Mouse (Mus musculus): ENCODE data around the gene Cited4. TPM values are rescaled to one million over a fixed set of nuclear protein-coding genes. Genes with fewer than 3 reads are reported as not detected.

Cited4 gene
- polyA plus RNA-seq, 2 experiments: 2.7 to 4.1 TPM

DNA sequence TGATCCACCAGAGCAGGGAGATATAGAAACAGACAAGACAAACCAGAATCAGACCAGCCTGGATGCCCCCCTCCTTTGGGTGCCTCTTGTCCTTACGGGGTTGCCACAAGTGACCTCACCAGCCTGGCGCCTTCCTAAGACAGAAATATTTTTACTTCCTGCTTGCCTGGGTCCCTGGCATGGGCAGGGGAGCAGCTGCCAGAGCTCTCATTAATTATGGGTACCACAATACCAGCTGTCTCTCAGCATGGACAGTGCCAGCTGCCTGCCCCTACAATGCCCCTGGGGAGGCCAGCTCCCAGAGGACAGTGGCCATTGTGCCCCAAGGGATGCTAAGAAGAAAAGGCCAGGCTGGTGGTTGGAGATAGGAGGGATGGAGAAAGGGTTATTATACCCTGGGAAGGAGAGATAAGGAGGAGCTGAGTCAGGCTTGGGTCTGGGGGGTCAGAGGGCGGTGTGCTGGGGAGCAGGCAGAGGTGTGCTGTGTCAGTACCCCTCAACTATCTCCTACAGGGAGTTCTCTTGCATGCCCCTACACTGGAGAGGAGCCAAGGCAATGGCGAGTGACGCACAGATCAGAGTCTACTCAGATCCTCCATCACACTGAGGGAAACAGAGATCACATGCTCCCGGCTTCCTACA lies 47.6 kb downstream of the Cited4 start:
- H3K27ac ChIP-seq (replicated peaks; ENCODE audit: low read depth, low read length): no peak overlapping the region
- 87% methylated on average over 6 of the region's 6 CpGs for WGBS
- peaks cover 7% of the 10 kb centered on the region for H3K4me1 ChIP-seq (ENCODE audit: control insufficient read depth, insufficient read depth, low read length)
- no peak for TF ChIP-seq POLR2A (IDR thresholded peaks at IDR 0.05; ENCODE audit: borderline replicate concordance, extremely low read depth, insufficient read depth, insufficient read length)
- H3K4me2 ChIP-seq (replicated peaks; ENCODE audit: low read depth, low read length, severe bottlenecking): no peak overlapping the region
- ATAC-seq (ENCODE audit: low FRiP score, low read depth): no peak
- no peak overlapping the region for H3K9ac ChIP-seq (ENCODE audit: low read depth, low read length, severe bottlenecking)
- H3K4me3 ChIP-seq (replicated peaks; ENCODE audit: low read length): no peak overlapping the region
- H3K27me3 ChIP-seq (ENCODE audit: control insufficient read depth, insufficient read depth, low read length): no peaks in the 10 kb centered on the region
- no peak for DNase-seq (ENCODE audit: low spot score)
- H3K9me3 ChIP-seq (ENCODE audit: control insufficient read depth, low read length): no peaks in the 10 kb centered on the region
- H3K36me3 ChIP-seq (ENCODE audit: control insufficient read depth, insufficient read depth, low read length): no peaks in the 10 kb centered on the region

DNA sequence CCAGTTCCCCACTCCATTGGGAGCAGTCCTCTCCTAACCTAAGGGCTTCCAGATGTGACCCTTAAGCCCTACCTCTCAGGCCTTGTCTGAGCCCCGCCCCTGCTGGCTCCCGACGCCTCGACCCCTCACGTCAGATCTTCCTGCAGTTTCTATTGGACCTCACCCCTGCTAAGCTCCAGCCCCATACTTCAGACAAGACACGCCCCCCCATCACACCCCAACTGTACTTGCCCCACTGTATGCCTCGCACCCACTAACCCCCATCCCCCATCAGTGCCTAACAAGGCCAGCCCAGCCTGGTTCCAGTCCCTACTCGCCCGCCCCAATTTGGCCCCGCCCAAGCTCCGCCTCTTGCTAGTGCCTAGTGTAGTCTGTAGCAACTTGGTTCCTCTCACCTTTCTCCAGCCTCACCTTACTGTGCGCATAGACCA lies 49.8 kb downstream of the Cited4 start:
- peak overlapping the region; percentile 50 for H3K9ac ChIP-seq (ENCODE audit: low read depth, low read length, severe bottlenecking)
- no peak for TF ChIP-seq POLR2A (IDR thresholded peaks at IDR 0.05; ENCODE audit: borderline replicate concordance, extremely low read depth, insufficient read depth, insufficient read length)
- H3K4me2 ChIP-seq (replicated peaks; ENCODE audit: low read depth, low read length, severe bottlenecking): peak overlapping the region; percentile 67
- peak; percentile 71 for DNase-seq (ENCODE audit: low spot score)
- peak; percentile 87 for ATAC-seq (ENCODE audit: low FRiP score, low read depth)
- H3K36me3 ChIP-seq (ENCODE audit: control insufficient read depth, insufficient read depth, low read length): no peaks in the 10 kb centered on the region
- peaks cover 7% of the 10 kb centered on the region for H3K4me1 ChIP-seq (ENCODE audit: control insufficient read depth, insufficient read depth, low read length)
- peak overlapping the region; percentile 39 for H3K4me3 ChIP-seq (replicated peaks; ENCODE audit: low read length)
- H3K27ac ChIP-seq (replicated peaks; ENCODE audit: low read depth, low read length): no peak overlapping the region
- WGBS: 0% methylated on average over 12 of the region's 12 CpGs
- no peaks in the 10 kb centered on the region for H3K9me3 ChIP-seq (ENCODE audit: control insufficient read depth, low read length)
- no peaks in the 10 kb centered on the region for H3K27me3 ChIP-seq (ENCODE audit: control insufficient read depth, insufficient read depth, low read length)

GRCm38 (mm10) chr4:120716765-120717164 lies 50.4 kb downstream of the Cited4 start:
- peak overlapping the region; percentile 67 for H3K4me2 ChIP-seq (replicated peaks; ENCODE audit: low read depth, low read length, severe bottlenecking)
- peak overlapping the region; percentile 50 for H3K9ac ChIP-seq (ENCODE audit: low read depth, low read length, severe bottlenecking)
- no peaks in the 10 kb centered on the region for H3K27me3 ChIP-seq (ENCODE audit: control insufficient read depth, insufficient read depth, low read length)
- H3K27ac ChIP-seq (replicated peaks; ENCODE audit: low read depth, low read length): no peak overlapping the region
- DNase-seq (ENCODE audit: low spot score) (no peak), ATAC-seq (ENCODE audit: low FRiP score, low read depth) (no peak; the same call in 1 of the 2 replicates)
- WGBS: 17% methylated on average over 12 of the region's 12 CpGs
- H3K36me3 ChIP-seq (ENCODE audit: control insufficient read depth, insufficient read depth, low read length): no peaks in the 10 kb centered on the region
- no peaks in the 10 kb centered on the region for H3K9me3 ChIP-seq (ENCODE audit: control insufficient read depth, low read length)
- H3K4me1 ChIP-seq (ENCODE audit: control insufficient read depth, insufficient read depth, low read length): peaks cover 7% of the 10 kb centered on the region
- H3K4me3 ChIP-seq (replicated peaks; ENCODE audit: low read length): peak overlapping the region; percentile 39
- TF ChIP-seq POLR2A (IDR thresholded peaks at IDR 0.05; ENCODE audit: borderline replicate concordance, extremely low read depth, insufficient read depth, insufficient read length): no peak

Other genes starting within 250 kb of the Cited4 start
- 0.13 and 0.15 TPM in 2 replicates for gene Slfnl1, start 134.3 kb upstream of the Cited4 start, polyA plus RNA-seq (2012; rRNA removed)
- gene Slfnl1, start 134.3 kb upstream of the Cited4 start, polyA plus RNA-seq (2014; fragmentation: Nextera tagmentation; extraction: Ambion mirVana): 0.10 TPM in 1 of 2 replicates, not detected in the other
- gene Ctps, start 96.3 kb upstream of the Cited4 start, polyA plus RNA-seq (2012; rRNA removed): 42.4 and 48.3 TPM in 2 replicates
- gene Ctps, start 96.3 kb upstream of the Cited4 start, polyA plus RNA-seq (2014; fragmentation: Nextera tagmentation; extraction: Ambion mirVana): 77.6 and 83.9 TPM in 2 replicates
- not detected in 2 replicates for gene Gm8439, start 77.8 kb upstream of the Cited4 start, polyA plus RNA-seq (2012; rRNA removed)
- gene Gm8439, start 77.8 kb upstream of the Cited4 start, polyA plus RNA-seq (2014; fragmentation: Nextera tagmentation; extraction: Ambion mirVana): not detected in 2 replicates
- 8.5 and 9.9 TPM in 2 replicates for gene Kcnq4, start 82.0 kb downstream of the Cited4 start, polyA plus RNA-seq (2012; rRNA removed)
- gene Kcnq4, start 82.0 kb downstream of the Cited4 start, polyA plus RNA-seq (2014; fragmentation: Nextera tagmentation; extraction: Ambion mirVana): 4.0 and 4.3 TPM in 2 replicates
- 170 and 245 TPM in 2 replicates for gene Nfyc, start 165.0 kb downstream of the Cited4 start, polyA plus RNA-seq (2012; rRNA removed)
- 108 and 112 TPM in 2 replicates for gene Nfyc, start 165.0 kb downstream of the Cited4 start, polyA plus RNA-seq (2014; fragmentation: Nextera tagmentation; extraction: Ambion mirVana)
- gene Rims3, start 188.2 kb downstream of the Cited4 start, polyA plus RNA-seq (2012; rRNA removed): 0.75 and 0.77 TPM in 2 replicates
- 0.55 and 0.57 TPM in 2 replicates for gene Rims3, start 188.2 kb downstream of the Cited4 start, polyA plus RNA-seq (2014; fragmentation: Nextera tagmentation; extraction: Ambion mirVana)

All from limb, embryonic 14.5 days (tissue).